Mouse (Mus musculus): ENCODE results near the gene 9430097D07Rik. TPM values are rescaled to one million over a fixed set of nuclear protein-coding genes. Genes with fewer than 3 reads are reported as not detected.

9430097D07Rik gene
- polyA plus RNA-seq, 1 experiment = not detected

DNA sequence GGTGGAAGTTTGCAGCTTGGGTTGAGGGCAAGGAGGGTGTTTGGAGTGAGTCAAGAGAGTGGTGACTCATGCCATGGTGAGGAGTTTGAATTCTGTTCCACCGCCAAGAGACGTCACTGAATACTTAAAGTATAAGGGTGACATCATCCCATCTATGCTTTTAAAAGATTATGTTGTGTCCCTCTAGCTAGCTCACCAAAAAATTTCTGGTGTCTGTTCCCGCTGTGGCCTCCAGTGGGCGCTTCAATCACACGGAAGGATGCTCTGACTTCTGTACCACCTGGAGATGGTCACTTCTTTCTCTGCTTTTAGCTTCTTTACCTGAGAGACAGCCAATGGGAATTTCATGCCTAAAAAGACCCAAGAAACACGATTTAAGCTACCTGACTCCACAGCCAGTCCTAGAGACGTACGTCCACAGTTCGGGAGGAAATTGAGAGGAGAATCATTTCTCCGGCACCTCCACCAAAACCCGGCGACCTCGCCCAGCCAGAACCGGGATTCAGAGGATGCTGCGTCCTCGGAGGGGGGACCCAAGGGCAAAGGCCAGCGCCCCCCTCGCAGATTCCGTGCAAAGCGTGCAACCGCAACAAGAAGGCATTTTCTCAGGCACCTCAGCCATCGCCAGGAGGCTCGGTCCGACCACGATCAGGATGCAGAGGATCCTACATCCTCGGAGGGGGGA is 441 bp downstream of the 9430097D07Rik start:
- peaks cover 17% of the 10 kb centered on the region for H3K4me1 ChIP-seq (ENCODE audit: control insufficient read depth, insufficient read depth, low read length)
- WGBS = 1% methylated on average over 26 of the region's 26 CpGs
- H3K27ac ChIP-seq (ENCODE audit: insufficient read depth, low read depth, low read length) = 0 out of 2 replicates have a peak overlapping the region, but pooled peaks have one; percentile 11
- H3K4me3 ChIP-seq (ENCODE audit: insufficient read depth, low read depth, low read length) = peak overlapping the region; percentile 60
- TF ChIP-seq POLR2A (IDR thresholded peaks at IDR 0.05; ENCODE audit: insufficient read depth, low read depth, low read length) (no peak), CTCF (IDR thresholded peaks at IDR 0.05; ENCODE audit: insufficient read depth, low read depth, low read length) (peak; percentile 21)

DNA sequence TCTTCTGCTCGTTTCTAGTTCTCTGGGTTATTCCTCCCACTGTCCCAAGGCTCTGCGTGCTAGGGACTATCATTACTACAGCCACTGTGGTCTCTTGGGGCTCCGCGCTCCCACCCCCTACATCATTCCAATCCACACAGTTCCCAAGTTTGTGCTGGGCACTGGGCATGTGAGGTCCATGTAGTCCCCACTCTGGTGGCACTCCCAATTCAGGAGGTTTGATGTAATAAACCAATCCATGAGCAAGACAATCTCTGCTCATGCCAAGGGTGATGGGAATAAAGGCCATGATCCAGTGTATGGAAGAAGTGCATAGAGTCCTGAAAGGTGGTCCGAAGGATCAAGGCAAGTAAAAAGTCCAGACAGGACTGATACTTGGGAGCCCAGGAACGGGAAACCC is 987 bp downstream of the 9430097D07Rik start, which contains the start of gene Pip5kl1:
TSS of gene Pip5kl1 (plus strand) at position 301 of the 400 bp plus-strand sequence.
- peak within 1 kb of the TSS; percentile 60 for H3K4me3 ChIP-seq (ENCODE audit: insufficient read depth, low read depth, low read length)
- WGBS = 62% methylated on average over 6 of the region's 6 CpGs
- no peak; the same call in 1 of the 2 replicates for TF ChIP-seq CTCF (IDR thresholded peaks at IDR 0.05; ENCODE audit: insufficient read depth, low read depth, low read length)
- TF ChIP-seq POLR2A (IDR thresholded peaks at IDR 0.05; ENCODE audit: insufficient read depth, low read depth, low read length) = no peak
- H3K4me1 ChIP-seq (ENCODE audit: control insufficient read depth, insufficient read depth, low read length) = peaks cover 17% of the 10 kb centered on the region
- 0 out of 2 replicates have a peak within 1 kb of the TSS, but pooled peaks have one; percentile 11 for H3K27ac ChIP-seq (ENCODE audit: insufficient read depth, low read depth, low read length)

DNA sequence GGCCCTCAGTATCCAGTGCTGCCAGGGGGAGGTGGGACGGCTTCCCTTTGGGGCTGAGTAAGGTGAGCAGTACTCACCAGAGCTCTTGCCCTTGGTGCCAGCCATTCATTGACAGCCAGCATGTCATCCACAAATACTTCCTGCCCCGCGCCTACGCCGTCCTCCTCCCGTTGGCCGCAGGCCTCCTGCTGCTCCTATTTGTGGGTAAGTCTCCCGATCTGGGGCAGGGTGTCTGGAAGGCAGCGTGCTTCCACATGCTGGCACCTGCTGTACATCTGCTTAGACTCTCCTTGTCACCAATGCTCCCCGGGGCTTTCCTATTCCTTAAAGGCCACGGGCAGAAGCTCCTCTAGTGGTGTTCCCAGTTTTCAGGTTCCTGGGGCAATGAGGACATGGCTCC is 3.3 kb downstream of the 9430097D07Rik start:
- 88% methylated on average over 11 of the region's 11 CpGs for WGBS
- Histone ChIP-seq H3K4me1 (ENCODE audit: control insufficient read depth, insufficient read depth, low read length) (peaks cover 23% of the 10 kb centered on the region), H3K4me3 (ENCODE audit: insufficient read depth, low read depth, low read length) (no peak overlapping the region), H3K27ac (ENCODE audit: insufficient read depth, low read depth, low read length) (no peak overlapping the region)
- no peak for TF ChIP-seq CTCF (IDR thresholded peaks at IDR 0.05; ENCODE audit: insufficient read depth, low read depth, low read length)
- TF ChIP-seq POLR2A (IDR thresholded peaks at IDR 0.05; ENCODE audit: insufficient read depth, low read depth, low read length) = no peak

DNA sequence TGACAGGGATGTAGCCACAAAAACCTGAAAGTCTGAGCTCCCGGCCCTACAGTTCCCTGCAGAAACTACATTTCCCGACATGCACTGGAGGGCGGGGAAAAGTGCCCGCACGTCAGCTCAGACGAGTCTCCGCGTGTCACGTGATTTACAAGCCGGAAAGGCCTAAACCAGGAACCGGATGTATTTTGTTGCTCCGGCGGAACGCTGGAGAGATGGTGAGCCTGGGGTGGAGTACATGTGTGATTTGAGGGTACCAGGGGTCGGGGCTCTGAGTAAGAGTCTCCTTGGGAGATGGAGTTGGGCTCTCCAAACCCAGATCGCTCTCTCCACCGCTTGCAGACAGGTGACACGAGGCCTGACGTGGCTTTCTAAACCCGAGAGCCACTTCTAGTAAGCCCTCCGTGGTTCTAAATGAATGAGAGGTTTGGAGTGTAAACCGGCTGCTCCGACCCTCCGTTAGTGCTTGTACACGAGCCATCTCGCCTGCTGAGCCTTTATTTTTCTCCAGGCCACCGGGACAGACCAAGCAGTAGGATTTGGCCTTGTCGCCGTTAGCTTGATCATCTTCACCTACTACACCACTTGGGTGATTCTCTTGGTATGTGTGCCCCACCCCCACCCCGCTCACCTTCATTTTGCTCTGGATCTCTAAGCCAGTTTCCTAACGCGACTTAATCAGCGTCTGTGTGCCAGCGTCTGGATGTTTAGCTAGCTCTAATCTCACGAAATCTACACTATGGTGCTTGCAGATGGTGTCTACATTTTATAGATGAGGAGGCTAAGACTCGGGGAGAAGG is 4.6 kb downstream of the 9430097D07Rik start, which contains the start of gene Dpm2:
TSS of gene Dpm2 (plus strand) at position 161 of the 797 bp plus-strand sequence.
- TF ChIP-seq POLR2A (IDR thresholded peaks at IDR 0.05; ENCODE audit: insufficient read depth, low read depth, low read length) (peak; percentile 72), CTCF (IDR thresholded peaks at IDR 0.05; ENCODE audit: insufficient read depth, low read depth, low read length) (no peak)
- Histone ChIP-seq H3K4me1 (ENCODE audit: control insufficient read depth, insufficient read depth, low read length) (peaks cover 21% of the 10 kb centered on the region), H3K4me3 (ENCODE audit: insufficient read depth, low read depth, low read length) (peak within 1 kb of the TSS; percentile 68), H3K27ac (ENCODE audit: insufficient read depth, low read depth, low read length) (peak within 1 kb of the TSS; percentile 35; the same call in 1 of the 2 replicates)
- 1% methylated on average over 36 of the region's 36 CpGs for WGBS

DNA sequence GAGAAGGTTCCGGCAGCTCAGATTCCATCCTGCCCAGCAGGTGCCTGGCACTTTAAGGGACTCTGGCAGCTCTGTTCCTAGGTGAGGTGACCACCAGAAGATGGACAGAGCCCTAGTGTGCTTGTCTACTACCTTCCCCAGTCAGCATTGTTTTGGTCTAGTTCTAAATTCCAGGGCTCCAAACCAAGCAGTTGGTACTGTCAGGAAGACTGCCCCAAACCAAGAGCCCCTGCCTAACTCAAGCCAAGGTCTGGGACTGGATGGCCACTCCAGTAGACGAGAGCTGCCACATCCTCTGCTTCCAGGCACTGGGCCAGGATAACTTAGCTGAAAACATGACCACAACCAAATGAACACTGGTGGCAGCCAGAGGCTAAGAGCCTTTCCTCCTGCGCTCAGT is 6.5 kb downstream of the 9430097D07Rik start:
- Histone ChIP-seq H3K4me3 (ENCODE audit: insufficient read depth, low read depth, low read length) (no peak overlapping the region), H3K4me1 (ENCODE audit: control insufficient read depth, insufficient read depth, low read length) (peaks cover 15% of the 10 kb centered on the region), H3K27ac (ENCODE audit: insufficient read depth, low read depth, low read length) (no peak overlapping the region)
- TF ChIP-seq CTCF (IDR thresholded peaks at IDR 0.05; ENCODE audit: insufficient read depth, low read depth, low read length) (no peak), POLR2A (IDR thresholded peaks at IDR 0.05; ENCODE audit: insufficient read depth, low read depth, low read length) (no peak)
- 81% methylated on average over 3 of the region's 3 CpGs for WGBS

DNA sequence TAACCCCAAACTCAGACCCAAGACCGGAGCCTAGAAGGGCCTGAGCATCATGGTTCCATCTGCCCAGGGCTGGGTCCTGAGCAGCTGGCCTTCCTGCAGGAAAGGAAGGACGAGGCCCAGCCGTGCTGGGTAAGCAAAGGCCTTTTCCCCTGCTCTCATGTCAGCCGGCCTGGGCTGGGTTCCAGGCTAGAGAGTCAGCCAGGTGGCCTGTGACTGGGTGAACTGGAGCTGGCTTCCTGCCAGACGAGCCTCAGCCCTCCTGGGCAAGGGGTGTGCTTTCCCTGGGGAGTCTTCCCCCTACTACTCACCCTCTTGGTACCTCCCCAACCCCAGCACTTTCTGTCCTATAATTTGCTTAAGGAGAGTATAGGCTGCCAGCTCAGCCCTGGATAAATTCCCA is 7.3 kb downstream of the 9430097D07Rik start:
- Histone ChIP-seq H3K4me3 (ENCODE audit: insufficient read depth, low read depth, low read length) (no peak overlapping the region), H3K27ac (ENCODE audit: insufficient read depth, low read depth, low read length) (no peak overlapping the region), H3K4me1 (ENCODE audit: control insufficient read depth, insufficient read depth, low read length) (peaks cover 15% of the 10 kb centered on the region)
- no peak for TF ChIP-seq POLR2A (IDR thresholded peaks at IDR 0.05; ENCODE audit: insufficient read depth, low read depth, low read length)
- TF ChIP-seq CTCF (IDR thresholded peaks at IDR 0.05; ENCODE audit: insufficient read depth, low read depth, low read length) = no peak
- WGBS = 36% methylated on average over 5 of the region's 5 CpGs

DNA sequence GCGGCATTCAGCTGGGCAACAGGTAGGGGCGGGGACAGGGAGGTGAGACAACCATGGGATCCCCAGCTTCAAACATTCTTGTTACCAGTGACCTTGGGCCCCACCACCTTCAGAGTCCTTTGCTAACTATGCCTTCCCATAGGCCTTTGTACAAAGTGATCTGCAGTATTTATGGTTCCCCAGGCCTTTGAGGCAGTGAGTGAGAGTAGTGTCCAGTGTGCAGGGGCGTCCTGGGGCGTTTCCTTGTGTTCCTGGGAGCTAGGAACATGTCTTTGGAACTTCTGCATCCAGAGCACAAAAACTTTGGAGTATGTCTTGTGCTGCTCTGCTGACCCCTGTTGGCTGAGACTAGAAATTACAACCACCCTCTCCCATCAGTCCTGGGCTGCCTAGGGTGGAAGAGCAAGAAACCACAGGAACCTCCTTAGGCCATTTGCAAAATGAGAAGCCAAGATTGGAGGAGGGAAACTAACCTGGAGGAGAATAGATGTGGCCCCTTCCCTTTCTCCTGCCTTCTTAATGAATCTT is 8.9 kb downstream of the 9430097D07Rik start:
- Histone ChIP-seq H3K4me3 (ENCODE audit: insufficient read depth, low read depth, low read length) (no peak overlapping the region), H3K27ac (ENCODE audit: insufficient read depth, low read depth, low read length) (no peak overlapping the region), H3K4me1 (ENCODE audit: control insufficient read depth, insufficient read depth, low read length) (peaks cover 7% of the 10 kb centered on the region)
- TF ChIP-seq CTCF (IDR thresholded peaks at IDR 0.05; ENCODE audit: insufficient read depth, low read depth, low read length) = no peak
- TF ChIP-seq POLR2A (IDR thresholded peaks at IDR 0.05; ENCODE audit: insufficient read depth, low read depth, low read length) = no peak
- 35% methylated on average over 4 of the region's 4 CpGs for WGBS

DNA sequence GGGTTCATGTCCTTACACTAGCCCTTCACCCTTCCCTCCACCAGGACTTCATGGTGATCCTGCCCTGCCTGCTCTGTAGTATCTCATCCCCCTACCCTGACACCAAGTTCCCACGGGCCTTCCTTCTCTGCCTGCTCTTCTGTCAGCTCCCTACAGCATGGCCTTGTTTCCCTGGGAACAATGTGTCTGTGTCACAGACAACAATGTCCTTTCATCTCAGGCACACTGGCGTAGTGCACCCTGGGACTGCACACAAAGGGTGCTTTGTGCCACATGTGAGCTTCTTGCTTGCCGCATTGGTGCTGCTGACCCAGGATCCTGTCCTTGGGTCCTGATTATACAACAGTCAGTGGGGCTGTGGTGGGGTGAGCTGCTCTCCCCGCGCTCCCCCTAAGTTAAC is 15.9 kb downstream of the 9430097D07Rik start:
- TF ChIP-seq POLR2A (IDR thresholded peaks at IDR 0.05; ENCODE audit: insufficient read depth, low read depth, low read length) = no peak
- TF ChIP-seq CTCF (IDR thresholded peaks at IDR 0.05; ENCODE audit: insufficient read depth, low read depth, low read length) = no peak
- WGBS = 23% methylated on average over 5 of the region's 5 CpGs
- no peak overlapping the region for H3K4me3 ChIP-seq (ENCODE audit: insufficient read depth, low read depth, low read length)
- H3K27ac ChIP-seq (ENCODE audit: insufficient read depth, low read depth, low read length) = peak overlapping the region; percentile 37; the same call in 1 of the 2 replicates
- peaks cover 24% of the 10 kb centered on the region for H3K4me1 ChIP-seq (ENCODE audit: control insufficient read depth, insufficient read depth, low read length)

All from olfactory bulb, adult 2 months (tissue).